ENCODE assay signal across 1 mouse cellular context in the genomic region with DNA sequence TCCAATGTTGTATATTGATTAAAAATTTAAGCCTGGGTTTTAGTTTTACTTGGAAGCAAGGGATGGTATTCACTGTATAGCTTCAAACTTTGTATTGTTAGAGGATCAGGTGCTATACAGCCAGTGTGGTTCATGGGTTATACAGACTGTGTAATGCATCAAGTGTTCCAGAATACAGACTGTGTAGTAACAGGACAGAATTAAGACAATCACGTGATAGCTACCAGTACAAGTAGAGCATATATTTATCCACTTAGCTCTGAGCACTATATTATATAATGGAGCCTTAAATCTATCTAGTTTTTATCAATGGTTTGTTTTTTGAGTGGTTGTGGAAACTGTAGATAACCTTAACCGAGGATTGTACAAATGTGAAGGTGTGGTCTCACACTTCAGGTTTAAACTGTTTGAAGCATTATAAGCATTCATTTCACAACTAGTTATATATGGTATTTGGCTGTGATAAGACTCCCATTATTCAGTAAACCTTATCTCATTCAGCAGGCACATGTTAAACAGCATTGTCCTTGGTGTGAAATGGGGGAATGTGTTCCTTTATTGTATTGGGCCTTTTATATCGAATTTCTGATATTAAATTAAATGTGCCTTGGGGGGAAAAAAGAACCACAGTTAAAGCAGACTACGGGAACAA.
TF ChIP-seq lines count a peak whose summit lies in the region.

No protein-coding gene starts in this region.

TF ChIP-seq in MEL, 35 proteins besides CTCF, POLR2A, EP300 and RAD21:
- TF ChIP-seq NRF1 (IDR thresholded peaks at IDR 0.05; ENCODE audit: insufficient read depth, low read depth, low read length, poor library complexity, severe bottlenecking), result no peak
- no peak for TF ChIP-seq ZMIZ1 (IDR thresholded peaks at IDR 0.05; ENCODE audit: low read depth, low read length)
- no peak for TF ChIP-seq ETS1 (IDR thresholded peaks at IDR 0.05; ENCODE audit: low read depth, low read length)
- no peak for TF ChIP-seq BHLHE40 (IDR thresholded peaks at IDR 0.05; ENCODE audit: borderline replicate concordance, low read depth, low read length)
- TF ChIP-seq SMC3 (IDR thresholded peaks at IDR 0.05; ENCODE audit: low read depth, low read length), result no peak
- TF ChIP-seq USF1 (IDR thresholded peaks at IDR 0.05; ENCODE audit: low read depth, low read length), result peak; percentile 41; the same call in 1 of the 2 replicates
